Mouse (Mus musculus): ENCODE results near the gene Sema4a. TPM values are rescaled to one million over a fixed set of nuclear protein-coding genes. Genes with fewer than 3 reads are reported as not detected.
A peak's percentile ranks its signal among the peaks of the same experiment; 100 is the strongest.

Sema4a gene
- polyA plus RNA-seq, 1 experiment from 2014 or later = 17.6 TPM

DNA sequence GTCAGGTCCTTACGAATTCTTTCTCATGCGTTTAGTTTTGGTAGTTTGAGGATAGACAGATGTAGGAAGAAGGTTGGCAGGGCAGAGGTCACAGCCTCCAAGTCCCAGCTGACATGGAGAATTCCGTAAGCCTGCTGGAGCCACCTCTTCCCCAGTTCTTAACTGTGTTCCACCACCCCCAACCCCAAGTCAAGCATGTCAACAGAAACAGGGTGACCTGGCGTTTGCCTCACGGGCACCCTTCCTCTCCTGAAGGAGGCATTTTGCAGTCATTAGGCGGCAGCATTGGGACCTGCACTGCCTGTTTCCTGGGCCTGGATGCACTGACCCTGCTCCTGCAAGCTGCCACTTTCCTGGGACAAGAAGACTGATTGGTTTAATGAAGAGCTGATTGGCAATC, 43.0 kb downstream of the Sema4a start:
- Histone ChIP-seq H3K36me3 (peaks cover 85% of the 10 kb centered on the region), H3K4me1 (peaks cover 70% of the 10 kb centered on the region), H3K9me3 (replicated peaks) (no peaks in the 10 kb centered on the region), H3K27me3 (replicated peaks) (no peaks in the 10 kb centered on the region), H3K4me2 (no peak overlapping the region), H3K4me3 (no peak overlapping the region), H3K27ac (no peak overlapping the region), H3K9ac (no peak overlapping the region)
- no peak for ATAC-seq
- 78% methylated on average over 6 of the region's 6 CpGs for WGBS (ENCODE audit: insufficient replicate concordance)

DNA sequence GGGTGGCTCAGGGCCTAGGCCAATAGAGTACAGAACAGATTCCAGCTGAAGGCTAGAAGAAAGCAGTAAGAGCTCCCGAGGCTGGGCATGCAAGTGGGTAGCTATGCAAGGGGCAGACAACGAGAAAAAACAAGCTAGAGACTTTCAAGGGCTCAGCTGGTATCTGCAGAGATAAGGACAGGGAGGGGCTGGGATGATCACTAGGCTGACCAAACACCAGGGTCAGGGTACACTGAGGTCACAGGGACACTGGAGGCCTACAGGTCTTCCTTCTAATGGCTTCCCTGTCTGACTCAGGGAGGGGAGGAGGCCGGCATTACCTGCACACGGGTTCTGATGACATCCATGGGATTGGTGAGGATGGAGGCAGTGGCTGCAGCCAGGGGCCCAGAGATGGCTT, 45.3 kb downstream of the Sema4a start:
- peaks cover 97% of the 10 kb centered on the region for H3K36me3 ChIP-seq
- WGBS (ENCODE audit: insufficient replicate concordance) = 67% methylated on average over 4 of the region's 4 CpGs
- H3K27me3 ChIP-seq (replicated peaks) = no peaks in the 10 kb centered on the region
- H3K9me3 ChIP-seq (replicated peaks) = no peaks in the 10 kb centered on the region
- ATAC-seq = peak; percentile 18; the same call in 1 of the 2 replicates
- peaks cover 74% of the 10 kb centered on the region for H3K4me1 ChIP-seq
- peak overlapping the region; percentile 22 for H3K9ac ChIP-seq
- H3K27ac ChIP-seq = peak overlapping the region; percentile 32; the same call in 1 of the 2 replicates
- no peak overlapping the region; the same call in 1 of the 2 replicates for H3K4me2 ChIP-seq
- H3K4me3 ChIP-seq = no peak overlapping the region

DNA sequence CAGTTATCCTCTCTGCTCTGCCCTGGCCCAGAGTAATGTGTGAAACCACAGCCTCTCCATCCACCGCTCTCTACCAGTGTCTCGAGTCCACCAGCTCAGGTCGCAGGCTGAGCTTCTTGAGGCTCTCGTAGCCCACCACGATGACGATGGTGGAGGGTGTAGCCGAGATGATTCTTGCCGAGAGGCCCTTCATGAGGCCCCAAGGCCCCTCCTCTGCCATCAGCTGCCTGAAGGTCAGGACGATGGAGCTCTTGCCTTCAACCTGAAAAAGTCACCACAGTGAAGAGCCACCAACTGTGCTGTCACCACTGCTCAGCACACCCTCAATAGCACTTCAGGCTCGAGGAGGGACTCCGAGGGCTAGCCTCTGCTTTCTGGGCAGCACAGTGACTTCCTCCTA, 48.3 kb downstream of the Sema4a start:
- Histone ChIP-seq H3K4me1 (peaks cover 82% of the 10 kb centered on the region), H3K27ac (peak overlapping the region; percentile 93), H3K27me3 (replicated peaks) (no peaks in the 10 kb centered on the region), H3K4me3 (no peak overlapping the region), H3K36me3 (peaks cover 79% of the 10 kb centered on the region), H3K9me3 (replicated peaks) (no peaks in the 10 kb centered on the region), H3K4me2 (no peak overlapping the region), H3K9ac (no peak overlapping the region)
- no peak for ATAC-seq
- 76% methylated on average over 11 of the region's 11 CpGs for WGBS (ENCODE audit: insufficient replicate concordance)

DNA sequence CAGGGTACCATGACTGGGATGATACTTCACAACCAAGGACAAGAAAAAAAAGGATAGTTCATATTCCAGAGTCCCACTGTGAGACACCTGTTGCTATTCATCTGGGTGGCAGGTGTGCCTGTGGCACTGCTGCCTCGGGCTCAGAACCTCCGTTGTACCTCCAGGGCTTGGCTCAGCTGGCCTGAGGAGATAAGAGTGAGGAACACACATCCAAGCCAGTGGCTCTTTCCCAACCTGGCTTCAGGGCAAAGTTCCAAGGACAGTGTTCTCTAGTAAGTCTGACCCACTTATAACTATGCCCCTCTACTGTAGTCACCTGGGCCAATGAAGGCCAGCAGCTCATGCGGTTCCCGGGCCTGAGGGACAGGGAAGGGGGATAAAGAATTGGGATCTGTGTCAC, 49.3 kb downstream of the Sema4a start:
- Histone ChIP-seq H3K9ac (peak overlapping the region; percentile 91), H3K27ac (peak overlapping the region; percentile 93), H3K36me3 (peaks cover 71% of the 10 kb centered on the region), H3K4me1 (peaks cover 82% of the 10 kb centered on the region), H3K4me3 (0 out of 2 replicates have a peak overlapping the region, but pooled peaks have one; percentile 5), H3K4me2 (peak overlapping the region; percentile 91), H3K27me3 (replicated peaks) (no peaks in the 10 kb centered on the region), H3K9me3 (replicated peaks) (no peaks in the 10 kb centered on the region)
- ATAC-seq = peak; percentile 59
- whole genome bisulfite sequencing (ENCODE audit: insufficient replicate concordance) = 56% methylated on average over 4 of the region's 4 CpGs

DNA sequence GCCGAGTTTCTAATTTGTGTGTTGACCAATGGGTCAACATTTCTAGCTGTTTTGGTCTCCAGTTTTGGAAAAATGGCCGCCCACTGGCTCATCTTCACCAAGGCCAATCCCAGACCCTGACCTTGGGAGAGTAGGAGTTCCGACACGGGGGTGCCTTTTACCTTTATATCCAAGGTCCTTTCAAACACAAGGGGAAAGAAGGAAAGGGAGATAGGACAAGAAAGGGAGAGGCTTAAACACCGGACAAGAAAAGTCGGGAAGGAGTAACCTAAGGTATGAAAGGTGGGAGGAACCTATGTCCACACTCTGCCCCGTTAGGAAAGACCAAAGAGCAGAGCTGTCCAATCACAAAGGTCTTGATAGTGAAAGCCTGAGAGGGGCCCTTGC, 50.3 kb downstream of the Sema4a start:
- Histone ChIP-seq H3K9ac (peak overlapping the region; percentile 91), H3K4me1 (peaks cover 77% of the 10 kb centered on the region), H3K36me3 (peaks cover 69% of the 10 kb centered on the region), H3K4me3 (peak overlapping the region; percentile 75), H3K27me3 (replicated peaks) (no peaks in the 10 kb centered on the region), H3K4me2 (peak overlapping the region; percentile 91), H3K9me3 (replicated peaks) (no peaks in the 10 kb centered on the region), H3K27ac (peak overlapping the region; percentile 93)
- WGBS (ENCODE audit: insufficient replicate concordance) = 24% methylated on average over 7 of the region's 7 CpGs
- ATAC-seq = no peak

DNA sequence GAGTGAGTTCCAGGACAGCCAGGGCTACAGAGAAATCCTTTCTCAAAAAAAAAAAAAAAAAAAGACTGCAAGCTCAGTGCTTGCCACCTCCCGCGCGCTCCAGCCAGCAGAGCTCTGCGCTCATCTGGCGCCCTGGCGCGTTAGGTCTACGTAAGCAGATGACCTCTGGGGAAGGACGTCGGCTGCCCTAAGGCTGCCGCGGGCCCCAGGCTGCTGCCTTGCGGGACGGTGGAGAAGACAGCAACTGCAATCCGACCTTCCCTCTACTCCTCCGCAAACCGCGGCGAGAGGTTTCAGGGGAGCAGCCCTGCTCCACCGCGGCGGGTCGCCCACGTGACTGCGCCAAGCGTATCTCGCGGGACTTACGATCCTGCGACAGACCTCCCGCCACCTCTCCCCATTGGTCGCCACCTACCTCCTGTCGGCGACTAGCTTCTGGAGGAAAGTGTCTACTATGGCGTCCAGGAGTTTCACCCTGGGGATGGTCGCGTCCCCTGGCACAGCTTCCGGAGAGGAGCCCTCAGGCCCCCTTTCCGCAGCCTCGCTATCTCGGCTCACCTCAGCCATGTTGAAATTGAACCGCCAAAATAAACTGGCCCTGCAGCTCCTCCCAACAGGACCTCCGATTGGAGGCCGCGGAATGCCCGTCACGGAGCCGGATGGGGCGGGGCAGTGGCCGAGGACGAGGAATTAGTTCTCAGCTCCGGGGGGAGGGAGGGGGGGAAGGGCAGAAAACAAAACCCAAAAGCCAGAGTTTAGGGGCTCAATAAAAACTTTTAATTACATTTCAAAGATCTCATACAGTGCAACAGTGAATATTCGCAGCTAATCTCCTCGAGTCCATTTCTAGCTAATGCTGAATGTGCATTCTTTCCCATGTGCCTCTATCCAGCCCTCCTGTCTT, 51.0 kb downstream of the Sema4a start, which contains the start of gene Pmf1:
TSS of gene Pmf1 (minus strand) at position 591 of the 904 bp plus-strand sequence.
- Histone ChIP-seq H3K4me3 (peak within 1 kb of the TSS; percentile 75), H3K9me3 (replicated peaks) (no peaks in the 10 kb centered on the region), H3K27ac (peak within 1 kb of the TSS; percentile 93), H3K4me1 (peaks cover 71% of the 10 kb centered on the region), H3K36me3 (peaks cover 67% of the 10 kb centered on the region), H3K9ac (peak within 1 kb of the TSS; percentile 91), H3K4me2 (peak within 1 kb of the TSS; percentile 91), H3K27me3 (replicated peaks) (no peaks in the 10 kb centered on the region)
- WGBS (ENCODE audit: insufficient replicate concordance) = under 1% methylated on average over 54 of the region's 54 CpGs
- peak; percentile 90 for ATAC-seq

DNA sequence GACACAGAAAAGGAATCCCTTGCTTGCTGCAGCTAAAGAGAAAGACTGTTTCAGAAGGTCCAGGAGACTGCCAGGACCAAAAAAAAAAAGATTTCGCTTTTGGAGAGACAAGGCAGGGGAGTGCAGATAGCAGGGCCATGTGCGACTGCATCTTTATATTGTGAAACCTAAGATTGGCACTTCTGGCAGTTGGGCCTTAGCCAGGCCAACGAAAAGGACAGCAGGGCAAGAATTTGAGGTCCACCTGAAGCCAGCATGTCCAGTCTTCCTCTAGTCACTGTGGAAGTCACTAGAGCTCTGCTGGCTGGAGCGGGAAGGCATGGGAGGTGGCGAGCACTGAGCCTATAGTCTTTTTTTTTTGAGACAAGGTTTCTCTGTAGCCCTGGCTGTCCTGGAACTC, 52.0 kb downstream of the Sema4a start:
- H3K27ac ChIP-seq = peak overlapping the region; percentile 93
- no peaks in the 10 kb centered on the region for H3K9me3 ChIP-seq (replicated peaks)
- ATAC-seq = no peak
- peak overlapping the region; percentile 75 for H3K4me3 ChIP-seq
- peak overlapping the region; percentile 91 for H3K4me2 ChIP-seq
- no peaks in the 10 kb centered on the region for H3K27me3 ChIP-seq (replicated peaks)
- H3K4me1 ChIP-seq = peaks cover 67% of the 10 kb centered on the region
- H3K9ac ChIP-seq = peak overlapping the region; percentile 91
- peaks cover 67% of the 10 kb centered on the region for H3K36me3 ChIP-seq
- 48% methylated on average over 5 of the region's 5 CpGs for WGBS (ENCODE audit: insufficient replicate concordance)

DNA sequence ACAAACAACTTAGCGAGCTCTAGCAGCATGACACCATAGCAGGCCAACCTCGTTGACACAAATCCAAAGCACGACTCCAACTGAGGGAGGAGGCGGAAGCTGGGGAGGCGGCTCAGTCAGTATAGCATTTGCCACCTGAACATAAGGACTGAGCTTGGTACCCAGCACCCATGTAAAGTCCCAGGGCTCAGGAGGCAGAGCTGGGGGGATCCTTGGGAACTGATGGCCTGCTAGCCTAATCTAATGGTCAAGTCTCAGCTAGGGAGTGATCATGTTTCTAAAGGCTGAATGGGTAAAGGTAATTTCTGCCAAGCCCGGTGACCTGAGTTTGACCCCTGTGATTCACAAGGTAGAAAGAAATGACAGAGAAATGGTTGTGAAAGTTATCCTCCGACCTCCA, 53.5 kb downstream of the Sema4a start:
- Histone ChIP-seq H3K36me3 (peaks cover 67% of the 10 kb centered on the region), H3K4me2 (peak overlapping the region; percentile 8; the same call in 1 of the 2 replicates), H3K4me1 (peaks cover 54% of the 10 kb centered on the region), H3K27ac (peak overlapping the region; percentile 46; the same call in 1 of the 2 replicates), H3K9ac (0 out of 2 replicates have a peak overlapping the region, but pooled peaks have one; percentile 18), H3K4me3 (no peak overlapping the region), H3K9me3 (replicated peaks) (no peaks in the 10 kb centered on the region), H3K27me3 (replicated peaks) (no peaks in the 10 kb centered on the region)
- 56% methylated on average over 7 of the region's 7 CpGs for WGBS (ENCODE audit: insufficient replicate concordance)
- no peak for ATAC-seq

DNA sequence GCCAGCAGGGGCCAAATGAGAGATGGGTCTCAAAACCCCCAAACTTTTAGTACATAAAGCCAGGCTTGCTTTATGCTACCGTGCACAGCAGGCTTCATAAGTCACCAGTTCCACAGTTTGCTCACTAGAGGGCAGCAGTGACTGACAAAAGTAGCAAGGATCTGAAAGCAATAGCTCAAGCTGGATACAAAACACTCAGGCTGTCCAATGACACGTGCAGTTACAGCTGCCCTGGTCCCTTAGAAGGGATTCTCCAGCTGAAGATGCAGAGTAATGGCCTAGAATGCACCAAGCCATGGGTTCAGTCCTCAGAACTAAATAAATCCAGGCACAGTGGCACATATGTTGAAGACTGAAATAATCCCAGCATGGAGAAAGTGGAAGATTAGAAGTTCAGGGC, 53.9 kb downstream of the Sema4a start:
- peak overlapping the region; percentile 8; the same call in 1 of the 2 replicates for H3K4me2 ChIP-seq
- H3K9ac ChIP-seq = 0 out of 2 replicates have a peak overlapping the region, but pooled peaks have one; percentile 18
- H3K9me3 ChIP-seq (replicated peaks) = no peaks in the 10 kb centered on the region
- peaks cover 67% of the 10 kb centered on the region for H3K36me3 ChIP-seq
- no peaks in the 10 kb centered on the region for H3K27me3 ChIP-seq (replicated peaks)
- H3K4me1 ChIP-seq = peaks cover 49% of the 10 kb centered on the region
- WGBS (ENCODE audit: insufficient replicate concordance) = 8% methylated on average over 2 of the region's 2 CpGs
- no peak for ATAC-seq
- peak overlapping the region; percentile 46; the same call in 1 of the 2 replicates for H3K27ac ChIP-seq
- no peak overlapping the region for H3K4me3 ChIP-seq

DNA sequence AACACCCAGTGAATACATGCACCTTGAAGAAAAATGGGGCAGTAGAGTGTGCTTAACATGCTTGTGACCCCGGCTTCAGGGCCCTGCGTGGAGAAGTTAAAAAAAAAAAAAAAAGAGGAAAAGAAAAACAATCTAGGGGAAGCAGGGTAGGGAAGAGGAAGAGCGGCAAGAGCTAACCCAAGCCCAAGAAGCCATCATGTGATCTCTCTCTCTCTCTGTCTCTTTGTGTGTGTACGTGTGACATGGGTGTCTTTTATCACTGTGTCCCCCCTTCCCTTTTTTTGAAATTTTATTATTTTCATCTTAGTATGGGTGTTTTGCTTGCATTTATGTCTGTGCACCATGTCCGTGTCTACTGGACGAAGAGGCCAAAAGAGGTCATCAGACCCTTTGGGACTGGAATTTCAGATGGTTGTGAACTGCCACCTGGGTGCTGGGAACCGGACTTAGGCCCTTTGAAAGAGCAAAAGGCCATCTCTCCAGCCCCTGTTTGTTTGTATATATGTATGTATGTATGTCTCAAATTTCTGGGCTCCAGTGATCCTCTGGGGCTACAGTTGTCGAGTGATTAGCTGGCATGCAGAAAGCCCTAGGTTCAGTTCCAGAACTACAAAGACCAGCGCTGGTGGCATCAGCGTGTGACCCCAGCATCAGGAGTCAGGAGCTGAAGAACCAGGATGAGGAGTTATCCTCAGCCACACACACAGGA, 57.3 kb downstream of the Sema4a start:
- ATAC-seq = no peak

DNA sequence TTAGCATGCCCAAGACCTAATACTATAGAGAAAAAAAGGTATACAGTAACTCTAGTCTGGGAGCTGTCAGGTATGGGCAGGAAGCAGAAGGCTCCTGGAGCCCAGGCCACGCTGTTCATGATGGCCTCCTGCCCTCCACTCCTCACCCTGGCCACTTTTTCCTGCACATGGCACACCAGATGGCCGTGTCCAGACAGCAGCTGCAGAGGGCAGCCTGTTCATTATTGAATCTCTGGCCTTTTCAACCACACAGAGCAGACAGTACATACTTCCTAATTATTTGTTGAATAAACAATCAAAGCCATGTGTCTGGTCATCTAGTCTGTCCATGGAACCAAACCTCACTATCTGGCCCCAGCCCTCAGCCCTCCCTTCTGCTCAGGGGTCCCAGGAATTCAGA, 62.3 kb downstream of the Sema4a start:
- H3K4me2 ChIP-seq = no peak overlapping the region
- H3K4me3 ChIP-seq = no peak overlapping the region
- no peaks in the 10 kb centered on the region for H3K9me3 ChIP-seq (replicated peaks)
- H3K9ac ChIP-seq = no peak overlapping the region
- WGBS (ENCODE audit: insufficient replicate concordance) = 86% methylated on average over 2 of the region's 2 CpGs
- H3K36me3 ChIP-seq = peaks cover 96% of the 10 kb centered on the region
- H3K27me3 ChIP-seq (replicated peaks) = no peaks in the 10 kb centered on the region
- H3K27ac ChIP-seq = no peak overlapping the region
- no peaks in the 10 kb centered on the region for H3K4me1 ChIP-seq
- ATAC-seq = no peak

More for the DNA sequence above, 57.3 kb downstream of the Sema4a start:
- 82% methylated on average over 10 of the region's 10 CpGs for WGBS (ENCODE audit: insufficient replicate concordance)
- Histone ChIP-seq H3K9ac (no peak overlapping the region), H3K36me3 (peaks cover 84% of the 10 kb centered on the region), H3K4me1 (peaks cover 24% of the 10 kb centered on the region), H3K27me3 (replicated peaks) (no peaks in the 10 kb centered on the region), H3K4me3 (no peak overlapping the region), H3K4me2 (no peak overlapping the region), H3K9me3 (replicated peaks) (no peaks in the 10 kb centered on the region), H3K27ac (no peak overlapping the region)

DNA sequence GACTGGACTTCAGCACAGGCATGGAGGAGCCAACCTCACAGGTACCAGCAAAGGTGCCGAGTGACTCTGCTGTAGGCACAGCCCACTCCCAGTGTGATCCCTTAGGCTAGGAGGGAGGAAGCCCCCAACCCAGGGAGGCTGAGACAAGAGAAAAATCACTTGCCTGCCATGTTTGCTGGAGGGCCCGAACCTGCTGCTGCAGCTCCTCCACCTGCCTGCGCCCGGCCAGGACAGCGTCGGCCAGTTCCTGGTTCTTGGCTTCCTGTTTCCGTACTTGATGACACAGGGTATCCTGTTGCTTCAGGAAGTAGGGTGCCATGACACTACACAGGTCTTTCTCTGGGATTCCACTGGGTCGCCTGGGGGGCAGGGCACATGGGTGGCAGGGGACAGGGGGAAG, 65.2 kb downstream of the Sema4a start:
- no peak; the same call in 1 of the 2 replicates for ATAC-seq
- Histone ChIP-seq H3K4me3 (no peak overlapping the region), H3K36me3 (peaks cover 92% of the 10 kb centered on the region), H3K27ac (no peak overlapping the region; the same call in 1 of the 2 replicates), H3K4me1 (no peaks in the 10 kb centered on the region), H3K27me3 (replicated peaks) (no peaks in the 10 kb centered on the region), H3K9me3 (replicated peaks) (no peaks in the 10 kb centered on the region), H3K9ac (no peak overlapping the region), H3K4me2 (no peak overlapping the region)
- WGBS (ENCODE audit: insufficient replicate concordance) = 73% methylated on average over 8 of the region's 8 CpGs
